Mouse (Mus musculus): ENCODE measurements around the gene Akna.

DNA sequence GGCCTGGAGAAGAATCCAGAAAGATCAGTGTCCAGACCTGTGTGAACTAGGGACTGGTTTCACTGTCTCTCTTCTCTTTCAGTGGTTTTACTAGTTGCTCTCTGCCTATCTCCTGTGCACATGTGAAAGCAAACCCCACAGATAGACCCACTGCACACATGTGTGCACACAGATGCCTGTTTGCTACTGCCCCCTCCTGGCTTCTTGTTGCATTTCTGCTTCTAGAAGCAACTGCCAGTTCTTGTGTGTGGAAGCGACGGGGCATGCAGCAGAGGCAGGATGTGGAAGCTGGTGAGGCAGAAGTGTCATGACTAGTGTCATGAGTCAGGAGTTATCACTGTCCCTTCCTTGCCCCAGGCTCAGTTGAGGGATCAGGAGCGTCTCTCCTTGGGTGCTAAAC, 31.3 kb downstream of the Akna start:
- TF ChIP-seq ZC3H11A (IDR thresholded peaks at IDR 0.05; ENCODE audit: low read depth, low read length) (no peak), ZNF384 (IDR thresholded peaks at IDR 0.05; ENCODE audit: low read depth, low read length) (no peak), NELFE (IDR thresholded peaks at IDR 0.05; ENCODE audit: low read depth, low read length) (no peak), E2F4 (IDR thresholded peaks at IDR 0.05; ENCODE audit: borderline replicate concordance, low read depth, low read length) (no peak), POLR2A (IDR thresholded peaks at IDR 0.05; ENCODE audit: control insufficient read depth in 1 of 2, insufficient read depth in 1 of 2, low read depth in 1 of 2, low read length in 2 of 2, poor library complexity in 1 of 2) (no peak), CTCF (IDR thresholded peaks at IDR 0.05 in 2 of 3, conservative IDR thresholded peaks at IDR 0.05 in 1 of 3; ENCODE audit: control insufficient read depth in 1 of 3, insufficient read depth in 1 of 3, low read depth in 2 of 3, low read length in 3 of 3, poor library complexity in 1 of 3, severe bottlenecking in 1 of 3) (peak; percentile 53 to 60 (median 58)), HCFC1 (IDR thresholded peaks at IDR 0.05; ENCODE audit: low read depth, low read length) (no peak), ZMIZ1 (IDR thresholded peaks at IDR 0.05; ENCODE audit: low read depth, low read length) (no peak), ELF1 (IDR thresholded peaks at IDR 0.05; ENCODE audit: low read depth, low read length) (no peak), USF1 (IDR thresholded peaks at IDR 0.05; ENCODE audit: low read depth, low read length) (no peak), SIN3A (IDR thresholded peaks at IDR 0.05; ENCODE audit: low read length) (no peak), MXI1 (IDR thresholded peaks at IDR 0.05; ENCODE audit: low read depth, low read length) (no peak), TCF12 (IDR thresholded peaks at IDR 0.05; ENCODE audit: low read depth, low read length) (no peak)

Measured in MEL (cell line).